In genomic region chr19:26594661-26595060, GRCm38 (mm10) we compare ENCODE assay signal across 21 mouse cellular contexts.
"Had no signal": no experiment of that assay in that cellular context is flagged by ENCODE, and none has a peak within 500 bp of the region (broad histone marks: within the 10 kb centered on the region; RNA-seq: fewer than 3 reads in every experiment).

No protein-coding gene starts in this region.

- DNase-seq: cerebellum, adult 8-10 months; cerebellum, adult 9-10 months; cerebellum, adult 9-11 months; cerebellum, postnatal 10 days; cerebellum, postnatal 14 days; cerebellum, postnatal 25 days; cerebellum, postnatal 36 days; embryo, embryonic 11 days; forebrain, postnatal 0 days; gastrocnemius, adult 2 months; gastrocnemius, postnatal 10 days; gastrocnemius, postnatal 14 days; gastrocnemius, postnatal 25 days; gastrocnemius, postnatal 36 days; heart, adult 11 months; heart, adult 18-20 months; heart, adult 2 months had no signal

- ATAC-seq: forebrain, embryonic 13.5 days; forebrain, embryonic 14.5 days; forebrain, embryonic 15.5 days; forebrain, embryonic 16.5 days; forebrain, postnatal 0 days had no signal
